Mouse (Mus musculus): ENCODE results near the gene Mcm2. TPM values are rescaled to one million over a fixed set of nuclear protein-coding genes. Genes with fewer than 3 reads are reported as not detected.

The Mcm2 gene
- polyA plus RNA-seq, 1 experiment from 2014 or later, result 20.5 TPM

GRCm38 (mm10) chr6:88836178-88836819, 62.3 kb downstream of the Mcm2 start:
- WGBS, result 83% methylated on average over 28 of the region's 28 CpGs
- no peak overlapping the region for H3K27ac ChIP-seq (replicated peaks)

GRCm38 (mm10) chr6:88835047-88835446, 63.5 kb downstream of the Mcm2 start:
- 88% methylated on average over 5 of the region's 5 CpGs for WGBS
- ATAC-seq (ENCODE audit: low FRiP score), result no peak
- Histone ChIP-seq H3K36me3 (peaks cover 46% of the 10 kb centered on the region), H3K9ac (replicated peaks) (no peak overlapping the region), H3K4me2 (no peak overlapping the region), H3K27me3 (replicated peaks) (no peaks in the 10 kb centered on the region), H3K9me3 (replicated peaks) (no peaks in the 10 kb centered on the region), H3K4me3 (replicated peaks) (no peak overlapping the region), H3K4me1 (peaks cover 13% of the 10 kb centered on the region), H3K27ac (replicated peaks) (no peak overlapping the region)

More at GRCm38 (mm10) chr6:88836178-88836819, 62.3 kb downstream of the Mcm2 start:
- Histone ChIP-seq H3K4me2 (no peak overlapping the region), H3K27me3 (replicated peaks) (no peaks in the 10 kb centered on the region), H3K4me3 (replicated peaks) (no peak overlapping the region), H3K36me3 (peaks cover 46% of the 10 kb centered on the region), H3K9ac (replicated peaks) (no peak overlapping the region), H3K4me1 (peaks cover 24% of the 10 kb centered on the region), H3K9me3 (replicated peaks) (no peaks in the 10 kb centered on the region)
- no peak for ATAC-seq (ENCODE audit: low FRiP score)

Other genes starting within 250 kb of the Mcm2 start
- gene Mgll, start 174.4 kb downstream of the Mcm2 start, polyA plus RNA-seq (2015; fragmentation: Nextera tagmentation; extraction: Ambion mirVana), result 72.1 and 74.7 TPM in 2 replicates
- 42.4 and 45.4 TPM in 2 replicates for gene Abtb1, start 56.8 kb downstream of the Mcm2 start, polyA plus RNA-seq (2015; fragmentation: Nextera tagmentation; extraction: Ambion mirVana)
- 504 and 640 TPM in 2 replicates for gene Podxl2, start 23.7 kb downstream of the Mcm2 start, polyA plus RNA-seq (2015; fragmentation: Nextera tagmentation; extraction: Ambion mirVana)
- 88.1 and 91.7 TPM in 2 replicates for gene Tpra1, start 3.5 kb upstream of the Mcm2 start, polyA plus RNA-seq (2015; fragmentation: Nextera tagmentation; extraction: Ambion mirVana)

All from neural tube, embryonic 15.5 days (tissue).